Mouse (Mus musculus): ENCODE measurements at regions not wholly inside any gene's neighbourhood (a gene's known extent, or its start where the extent isn't known, plus 50 kb on each side); places are given as distances from the start of the nearest gene placed in this dataset.

DNA sequence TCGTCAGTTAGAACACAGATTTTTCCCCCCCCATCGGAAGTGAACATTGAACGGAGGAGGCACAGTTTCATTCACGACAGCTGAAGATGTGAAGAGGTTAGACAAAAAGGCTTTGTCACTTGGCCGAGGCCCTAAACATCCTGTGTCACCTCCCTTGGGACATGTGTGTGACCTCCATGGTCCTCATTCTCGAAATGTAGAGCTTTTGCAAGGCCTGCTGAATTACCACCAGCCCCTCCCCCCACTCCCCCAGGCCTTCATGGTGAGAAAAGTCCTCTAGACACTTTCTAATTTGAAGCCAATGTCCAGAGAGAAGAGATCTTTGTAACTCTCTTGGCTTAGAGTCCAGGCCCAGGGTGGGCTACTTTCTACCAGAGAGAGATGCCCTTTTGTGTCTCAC is 145.5 kb downstream of the Unc5cl start:
- Histone ChIP-seq H3K79me2 (ENCODE audit: control insufficient read depth, insufficient read depth) (no peaks in the 10 kb centered on the region), H3K4me3 (no peak overlapping the region), H3K36me3 (ENCODE audit: control insufficient read depth, insufficient read depth) (no peaks in the 10 kb centered on the region), H3K4me2 (ENCODE audit: low read depth) (no peak overlapping the region), H3ac (ENCODE audit: control insufficient read depth, insufficient read length) (no peak overlapping the region), H3K27me3 (ENCODE audit: control insufficient read depth, insufficient read depth, insufficient read length) (no peaks in the 10 kb centered on the region)
- TF ChIP-seq MAX (IDR thresholded peaks at IDR 0.05; ENCODE audit: low read depth) (no peak), REST (IDR thresholded peaks at IDR 0.05; ENCODE audit: insufficient read depth, insufficient read length) (no peak), POLR2A (IDR thresholded peaks at IDR 0.05; ENCODE audit: insufficient read length, low read depth) (no peak), TCF3 (IDR thresholded peaks at IDR 0.05; ENCODE audit: insufficient read length, low read depth) (no peak), TCF12 (IDR thresholded peaks at IDR 0.05; ENCODE audit: insufficient read depth, poor library complexity, severe bottlenecking) (no peak), POLR2AphosphoS2 (IDR thresholded peaks at IDR 0.05; ENCODE audit: insufficient read length, low read depth) (no peak), MYOG (IDR thresholded peaks at IDR 0.05; ENCODE audit: control insufficient read depth in 1 of 3, insufficient read depth in 1 of 3, insufficient read length in 2 of 3, low read depth in 2 of 3) (no peak)

DNA sequence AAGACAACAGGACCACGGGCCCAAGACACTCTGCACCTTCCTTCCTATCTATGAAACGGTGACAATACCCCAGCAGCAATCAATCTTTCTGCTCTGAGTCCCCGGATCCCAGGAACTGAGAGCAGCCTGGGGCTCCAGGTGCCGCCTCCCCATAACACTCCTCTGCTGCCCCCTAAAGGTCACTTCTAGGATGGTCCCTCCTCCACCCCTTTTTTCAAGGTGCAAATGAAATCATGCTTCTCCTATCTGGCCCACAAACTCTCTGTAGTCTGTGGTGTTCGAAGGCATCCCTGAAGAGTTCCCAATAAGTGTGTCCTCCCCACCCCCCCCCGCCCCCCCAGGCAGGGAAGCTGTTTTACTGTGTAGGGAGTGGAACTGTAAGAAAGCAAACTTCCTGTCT is 147.9 kb downstream of the Unc5cl start:
- no peak for TF ChIP-seq MAX (IDR thresholded peaks at IDR 0.05; ENCODE audit: low read depth)
- TF ChIP-seq USF1 (IDR thresholded peaks at IDR 0.05; ENCODE audit: low read depth): no peak
- TF ChIP-seq POLR2A (IDR thresholded peaks at IDR 0.05; ENCODE audit: insufficient read length, low read depth): no peak
- no peak for TF ChIP-seq CEBPB (IDR thresholded peaks at IDR 0.05; ENCODE audit: insufficient read depth, poor library complexity, severe bottlenecking)
- TF ChIP-seq REST (IDR thresholded peaks at IDR 0.05; ENCODE audit: insufficient read depth, insufficient read length): no peak
- no peak for TF ChIP-seq SRF (IDR thresholded peaks at IDR 0.05; ENCODE audit: control insufficient read depth, insufficient read length, low read depth)
- TF ChIP-seq POLR2AphosphoS2 (IDR thresholded peaks at IDR 0.05; ENCODE audit: insufficient read length, low read depth): no peak
- TF ChIP-seq TCF3 (IDR thresholded peaks at IDR 0.05; ENCODE audit: insufficient read length, low read depth): no peak
- TF ChIP-seq E2F4 (IDR thresholded peaks at IDR 0.05; ENCODE audit: insufficient read depth): no peak
- no peak for TF ChIP-seq MYOD1 (IDR thresholded peaks at IDR 0.05; ENCODE audit: control insufficient read depth in 1 of 3, insufficient read length in 2 of 3, low read depth in 2 of 3)
- TF ChIP-seq TCF12 (IDR thresholded peaks at IDR 0.05; ENCODE audit: insufficient read depth, poor library complexity, severe bottlenecking): no peak
- no peak for TF ChIP-seq MYOG (IDR thresholded peaks at IDR 0.05; ENCODE audit: control insufficient read depth in 1 of 3, insufficient read depth in 1 of 3, insufficient read length in 2 of 3, low read depth in 2 of 3)
- Histone ChIP-seq H3ac (ENCODE audit: control insufficient read depth, insufficient read length) (no peak overlapping the region), H3K36me3 (ENCODE audit: control insufficient read depth, insufficient read depth) (no peaks in the 10 kb centered on the region), H3K79me2 (ENCODE audit: control insufficient read depth, insufficient read depth) (no peaks in the 10 kb centered on the region), H3K4me2 (ENCODE audit: low read depth) (no peak overlapping the region), H3K27me3 (ENCODE audit: control insufficient read depth, insufficient read depth, insufficient read length) (no peaks in the 10 kb centered on the region), H3K4me3 (no peak overlapping the region)

DNA sequence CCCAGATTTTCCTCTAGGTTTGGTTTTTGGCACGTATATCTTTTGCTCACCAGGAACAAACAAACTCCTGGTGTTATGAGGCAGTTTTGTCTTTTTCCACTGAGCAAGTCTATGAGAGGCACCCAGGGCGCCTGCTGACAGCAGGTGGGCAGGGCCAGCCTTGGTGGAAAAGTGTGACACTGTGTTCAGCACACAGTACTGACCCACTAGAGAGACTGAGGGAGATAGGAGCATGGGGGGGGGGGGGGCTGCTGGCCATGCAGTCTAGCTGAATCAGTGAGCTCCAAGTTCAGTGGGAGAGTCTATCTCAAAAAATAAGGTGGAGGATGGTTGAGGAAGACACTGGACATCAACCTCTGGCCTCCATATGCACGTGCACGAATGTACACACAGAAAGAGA is 152.1 kb downstream of the Unc5cl start:
- Histone ChIP-seq H3K79me2 (ENCODE audit: control insufficient read depth, insufficient read depth) (no peaks in the 10 kb centered on the region), H3K4me3 (no peak overlapping the region), H3K27me3 (ENCODE audit: control insufficient read depth, insufficient read depth, insufficient read length) (no peaks in the 10 kb centered on the region), H3K4me2 (ENCODE audit: low read depth) (no peak overlapping the region), H3ac (ENCODE audit: control insufficient read depth, insufficient read length) (no peak overlapping the region), H3K36me3 (ENCODE audit: control insufficient read depth, insufficient read depth) (no peaks in the 10 kb centered on the region)
- no peak for TF ChIP-seq CEBPB (IDR thresholded peaks at IDR 0.05; ENCODE audit: insufficient read depth, poor library complexity, severe bottlenecking)
- no peak for TF ChIP-seq POLR2AphosphoS2 (IDR thresholded peaks at IDR 0.05; ENCODE audit: insufficient read length, low read depth)
- no peak for TF ChIP-seq REST (IDR thresholded peaks at IDR 0.05; ENCODE audit: insufficient read depth, insufficient read length)
- TF ChIP-seq MYOG (IDR thresholded peaks at IDR 0.05; ENCODE audit: control insufficient read depth in 1 of 3, insufficient read depth in 1 of 3, insufficient read length in 2 of 3, low read depth in 2 of 3): no peak
- no peak for TF ChIP-seq SRF (IDR thresholded peaks at IDR 0.05; ENCODE audit: control insufficient read depth, insufficient read length, low read depth)
- no peak for TF ChIP-seq E2F4 (IDR thresholded peaks at IDR 0.05; ENCODE audit: insufficient read depth)
- no peak for TF ChIP-seq TCF3 (IDR thresholded peaks at IDR 0.05; ENCODE audit: insufficient read length, low read depth)
- no peak for TF ChIP-seq POLR2A (IDR thresholded peaks at IDR 0.05; ENCODE audit: insufficient read length, low read depth)
- TF ChIP-seq TCF12 (IDR thresholded peaks at IDR 0.05; ENCODE audit: insufficient read depth, poor library complexity, severe bottlenecking): no peak
- TF ChIP-seq USF1 (IDR thresholded peaks at IDR 0.05; ENCODE audit: low read depth): no peak
- TF ChIP-seq MYOD1 (IDR thresholded peaks at IDR 0.05; ENCODE audit: control insufficient read depth in 1 of 3, insufficient read length in 2 of 3, low read depth in 2 of 3): no peak

DNA sequence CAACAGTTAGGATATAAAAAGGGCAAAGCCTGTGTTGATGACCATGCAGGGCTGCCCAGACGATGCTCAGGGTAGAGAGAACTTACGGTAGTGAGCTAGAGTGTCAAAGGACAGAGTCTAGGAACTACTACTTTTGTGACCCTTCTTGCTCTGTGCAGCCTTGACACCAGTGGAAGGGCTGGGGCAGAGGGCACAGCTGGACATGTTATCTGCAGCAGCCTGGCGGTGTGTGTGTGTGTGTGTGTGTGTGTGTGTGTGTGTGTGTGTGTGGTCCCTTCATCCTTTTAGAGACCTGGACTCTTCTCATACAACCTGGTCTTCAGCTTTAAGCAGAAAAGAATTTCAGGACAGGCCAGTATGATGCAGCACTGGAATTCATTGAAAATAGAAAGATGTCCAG is 153.6 kb downstream of the Unc5cl start:
- no peak overlapping the region for H3K4me2 ChIP-seq (ENCODE audit: low read depth)
- H3K79me2 ChIP-seq (ENCODE audit: control insufficient read depth, insufficient read depth): no peaks in the 10 kb centered on the region
- TF ChIP-seq E2F4 (IDR thresholded peaks at IDR 0.05; ENCODE audit: insufficient read depth): no peak
- no peak for TF ChIP-seq MYOD1 (IDR thresholded peaks at IDR 0.05; ENCODE audit: control insufficient read depth in 1 of 3, insufficient read length in 2 of 3, low read depth in 2 of 3)
- no peak for TF ChIP-seq TCF12 (IDR thresholded peaks at IDR 0.05; ENCODE audit: insufficient read depth, poor library complexity, severe bottlenecking)
- TF ChIP-seq MYOG (IDR thresholded peaks at IDR 0.05; ENCODE audit: control insufficient read depth in 1 of 3, insufficient read depth in 1 of 3, insufficient read length in 2 of 3, low read depth in 2 of 3): no peak
- no peak for TF ChIP-seq REST (IDR thresholded peaks at IDR 0.05; ENCODE audit: insufficient read depth, insufficient read length)
- H3K27me3 ChIP-seq (ENCODE audit: control insufficient read depth, insufficient read depth, insufficient read length): no peaks in the 10 kb centered on the region
- H3ac ChIP-seq (ENCODE audit: control insufficient read depth, insufficient read length): no peak overlapping the region
- no peaks in the 10 kb centered on the region for H3K36me3 ChIP-seq (ENCODE audit: control insufficient read depth, insufficient read depth)
- no peak overlapping the region for H3K4me3 ChIP-seq

DNA sequence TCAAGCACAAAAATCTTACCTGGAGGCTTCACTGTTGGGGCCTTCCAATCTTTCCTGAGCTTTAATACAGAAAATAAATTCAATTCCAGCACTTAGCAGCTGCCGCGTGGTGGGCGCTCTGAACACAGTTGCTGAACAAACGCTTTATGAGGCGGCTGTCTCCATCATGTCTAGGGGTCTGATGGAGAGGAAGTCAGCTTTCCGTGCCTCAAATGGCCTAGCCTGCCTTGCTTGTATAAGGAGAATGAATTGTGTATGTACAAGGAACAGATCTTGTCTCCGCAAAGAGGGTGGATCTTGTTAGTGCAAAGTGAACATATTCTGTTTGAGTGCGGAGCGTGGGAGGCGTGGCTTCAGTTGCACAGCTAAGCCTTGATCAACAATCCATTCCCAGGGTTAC is 155.4 kb downstream of the Unc5cl start:
- TF ChIP-seq MAX (IDR thresholded peaks at IDR 0.05; ENCODE audit: low read depth) (no peak), MYOG (IDR thresholded peaks at IDR 0.05; ENCODE audit: control insufficient read depth in 1 of 3, insufficient read depth in 1 of 3, insufficient read length in 2 of 3, low read depth in 2 of 3) (no peak), MYOD1 (IDR thresholded peaks at IDR 0.05; ENCODE audit: control insufficient read depth in 1 of 3, insufficient read length in 2 of 3, low read depth in 2 of 3) (no peak), TCF12 (IDR thresholded peaks at IDR 0.05; ENCODE audit: insufficient read depth, poor library complexity, severe bottlenecking) (no peak), POLR2A (IDR thresholded peaks at IDR 0.05; ENCODE audit: insufficient read length, low read depth) (no peak), TCF3 (IDR thresholded peaks at IDR 0.05; ENCODE audit: insufficient read length, low read depth) (no peak), E2F4 (IDR thresholded peaks at IDR 0.05; ENCODE audit: insufficient read depth) (no peak), USF1 (IDR thresholded peaks at IDR 0.05; ENCODE audit: low read depth) (no peak)
- Histone ChIP-seq H3K4me2 (ENCODE audit: low read depth) (no peak overlapping the region), H3K79me2 (ENCODE audit: control insufficient read depth, insufficient read depth) (no peaks in the 10 kb centered on the region), H3K27me3 (ENCODE audit: control insufficient read depth, insufficient read depth, insufficient read length) (no peaks in the 10 kb centered on the region), H3ac (ENCODE audit: control insufficient read depth, insufficient read length) (no peak overlapping the region), H3K4me3 (no peak overlapping the region), H3K36me3 (ENCODE audit: control insufficient read depth, insufficient read depth) (no peaks in the 10 kb centered on the region)
